Mouse (Mus musculus): ENCODE measurements at regions not wholly inside any gene's neighbourhood (a gene's known extent, or its start where the extent isn't known, plus 50 kb on each side); places are given as distances from the start of the nearest gene placed in this dataset.

GRCm38 (mm10) chr13:106738011-106738410 lies 198.7 kb downstream of the Ipo11 start:
- no peak overlapping the region for H3K27ac ChIP-seq (replicated peaks)
- H3K4me3 ChIP-seq (replicated peaks), result no peak overlapping the region
- no peaks in the 10 kb centered on the region for H3K9me3 ChIP-seq (replicated peaks)
- H3K27me3 ChIP-seq (replicated peaks), result no peaks in the 10 kb centered on the region
- no peak overlapping the region for H3K9ac ChIP-seq (replicated peaks)
- no peaks in the 10 kb centered on the region for H3K36me3 ChIP-seq
- no peak overlapping the region for H3K4me2 ChIP-seq
- ATAC-seq (ENCODE audit: low FRiP score), result no peak
- no peaks in the 10 kb centered on the region for H3K4me1 ChIP-seq
- WGBS, result 93% methylated on average over 5 of the region's 5 CpGs

GRCm38 (mm10) chr13:106734323-106734722 lies 202.4 kb downstream of the Ipo11 start:
- 93% methylated on average over 2 of the region's 2 CpGs for WGBS
- ATAC-seq (ENCODE audit: low FRiP score), result no peak
- H3K9ac ChIP-seq (replicated peaks), result no peak overlapping the region
- no peaks in the 10 kb centered on the region for H3K36me3 ChIP-seq
- no peaks in the 10 kb centered on the region for H3K4me1 ChIP-seq
- H3K4me3 ChIP-seq (replicated peaks), result no peak overlapping the region
- no peaks in the 10 kb centered on the region for H3K27me3 ChIP-seq (replicated peaks)
- H3K4me2 ChIP-seq, result no peak overlapping the region
- H3K9me3 ChIP-seq (replicated peaks), result no peaks in the 10 kb centered on the region
- no peak overlapping the region for H3K27ac ChIP-seq (replicated peaks)

- 92% methylated on average over 1 of the region's 1 CpGs for WGBS
- no peak for ATAC-seq (ENCODE audit: low FRiP score)
Observed at GRCm38 (mm10) chr13:106732906-106733305, 203.9 kb downstream of the Ipo11 start.

GRCm38 (mm10) chr13:106723315-106723714 lies 213.4 kb downstream of the Ipo11 start:
- Histone ChIP-seq H3K4me3 (replicated peaks) (no peak overlapping the region), H3K4me1 (no peaks in the 10 kb centered on the region), H3K4me2 (no peak overlapping the region), H3K27ac (replicated peaks) (no peak overlapping the region), H3K9ac (replicated peaks) (no peak overlapping the region), H3K27me3 (replicated peaks) (no peaks in the 10 kb centered on the region), H3K9me3 (replicated peaks) (no peaks in the 10 kb centered on the region), H3K36me3 (no peaks in the 10 kb centered on the region)
- no peak for ATAC-seq (ENCODE audit: low FRiP score)
- 85% methylated on average over 1 of the region's 1 CpGs for WGBS

More at GRCm38 (mm10) chr13:106732906-106733305, 203.9 kb downstream of the Ipo11 start:
- H3K36me3 ChIP-seq, result no peaks in the 10 kb centered on the region
- H3K27ac ChIP-seq (replicated peaks), result no peak overlapping the region
- H3K27me3 ChIP-seq (replicated peaks), result no peaks in the 10 kb centered on the region
- H3K4me1 ChIP-seq, result no peaks in the 10 kb centered on the region
- H3K4me3 ChIP-seq (replicated peaks), result no peak overlapping the region
- no peaks in the 10 kb centered on the region for H3K9me3 ChIP-seq (replicated peaks)
- no peak overlapping the region for H3K9ac ChIP-seq (replicated peaks)
- H3K4me2 ChIP-seq, result no peak overlapping the region

GRCm38 (mm10) chr13:106721167-106721566 lies 215.6 kb downstream of the Ipo11 start:
- Histone ChIP-seq H3K27me3 (replicated peaks) (no peaks in the 10 kb centered on the region), H3K4me2 (no peak overlapping the region), H3K4me3 (replicated peaks) (no peak overlapping the region), H3K27ac (replicated peaks) (no peak overlapping the region), H3K4me1 (no peaks in the 10 kb centered on the region), H3K9me3 (replicated peaks) (no peaks in the 10 kb centered on the region), H3K9ac (replicated peaks) (no peak overlapping the region), H3K36me3 (no peaks in the 10 kb centered on the region)
- 94% methylated on average over 1 of the region's 1 CpGs for WGBS
- ATAC-seq (ENCODE audit: low FRiP score), result no peak

- Histone ChIP-seq H3K9me3 (replicated peaks) (no peaks in the 10 kb centered on the region), H3K27ac (replicated peaks) (no peak overlapping the region), H3K27me3 (replicated peaks) (no peaks in the 10 kb centered on the region), H3K9ac (replicated peaks) (no peak overlapping the region), H3K4me2 (no peak overlapping the region), H3K4me3 (replicated peaks) (no peak overlapping the region), H3K4me1 (no peaks in the 10 kb centered on the region), H3K36me3 (no peaks in the 10 kb centered on the region)
- ATAC-seq (ENCODE audit: low FRiP score), result no peak
- 50% methylated on average over 2 of the region's 2 CpGs for WGBS
Observed at GRCm38 (mm10) chr13:106715771-106716170, 221.0 kb downstream of the Ipo11 start.

- Histone ChIP-seq H3K9me3 (replicated peaks) (no peaks in the 10 kb centered on the region), H3K4me1 (no peaks in the 10 kb centered on the region), H3K4me2 (no peak overlapping the region), H3K4me3 (replicated peaks) (no peak overlapping the region), H3K9ac (replicated peaks) (no peak overlapping the region), H3K36me3 (no peaks in the 10 kb centered on the region), H3K27me3 (replicated peaks) (no peaks in the 10 kb centered on the region), H3K27ac (replicated peaks) (no peak overlapping the region)
- WGBS, result 86% methylated on average over 8 of the region's 8 CpGs
- no peak for ATAC-seq (ENCODE audit: low FRiP score)
Observed at GRCm38 (mm10) chr13:106715234-106715633, 221.5 kb downstream of the Ipo11 start.

- no peaks in the 10 kb centered on the region for H3K27me3 ChIP-seq (replicated peaks)
- no peak overlapping the region for H3K4me3 ChIP-seq (replicated peaks)
- H3K4me1 ChIP-seq, result no peaks in the 10 kb centered on the region
- H3K9ac ChIP-seq (replicated peaks), result no peak overlapping the region
- H3K27ac ChIP-seq (replicated peaks), result no peak overlapping the region
- no peaks in the 10 kb centered on the region for H3K36me3 ChIP-seq
- no peaks in the 10 kb centered on the region for H3K9me3 ChIP-seq (replicated peaks)
- no peak for ATAC-seq (ENCODE audit: low FRiP score)
- 84% methylated on average over 3 of the region's 3 CpGs for WGBS
- no peak overlapping the region for H3K4me2 ChIP-seq
Observed at GRCm38 (mm10) chr13:106710580-106710979, 226.2 kb downstream of the Ipo11 start.

- Histone ChIP-seq H3K9me3 (replicated peaks) (0 out of 2 replicates have a peak, but pooled peaks cover 3% of the 10 kb centered on the region), H3K27me3 (replicated peaks) (no peaks in the 10 kb centered on the region), H3K9ac (replicated peaks) (no peak overlapping the region), H3K4me1 (no peaks in the 10 kb centered on the region), H3K4me3 (replicated peaks) (no peak overlapping the region), H3K4me2 (no peak overlapping the region), H3K36me3 (no peaks in the 10 kb centered on the region), H3K27ac (replicated peaks) (no peak overlapping the region)
- WGBS, result 89% methylated on average over 1 of the region's 1 CpGs
- ATAC-seq (ENCODE audit: low FRiP score), result no peak
Observed at GRCm38 (mm10) chr13:106700376-106700775, 236.4 kb downstream of the Ipo11 start.

GRCm38 (mm10) chr13:106699957-106700356 lies 236.8 kb downstream of the Ipo11 start:
- no peak overlapping the region for H3K27ac ChIP-seq (replicated peaks)
- no peak overlapping the region for H3K4me3 ChIP-seq (replicated peaks)
- WGBS, result 80% methylated on average over 3 of the region's 3 CpGs
- H3K9ac ChIP-seq (replicated peaks), result no peak overlapping the region
- H3K27me3 ChIP-seq (replicated peaks), result no peaks in the 10 kb centered on the region
- no peaks in the 10 kb centered on the region for H3K36me3 ChIP-seq
- no peaks in the 10 kb centered on the region for H3K4me1 ChIP-seq
- no peak overlapping the region for H3K4me2 ChIP-seq
- ATAC-seq (ENCODE audit: low FRiP score), result no peak
- 0 out of 2 replicates have a peak, but pooled peaks cover 3% of the 10 kb centered on the region for H3K9me3 ChIP-seq (replicated peaks)

GRCm38 (mm10) chr13:106691787-106692571 lies 244.8 kb downstream of the Ipo11 start:
- Histone ChIP-seq H3K27me3 (replicated peaks) (no peaks in the 10 kb centered on the region), H3K9ac (replicated peaks) (no peak overlapping the region), H3K4me2 (no peak overlapping the region), H3K4me3 (replicated peaks) (no peak overlapping the region), H3K9me3 (replicated peaks) (no peaks in the 10 kb centered on the region), H3K4me1 (no peaks in the 10 kb centered on the region), H3K36me3 (no peaks in the 10 kb centered on the region), H3K27ac (replicated peaks) (no peak overlapping the region)
- ATAC-seq (ENCODE audit: low FRiP score), result no peak
- 84% methylated on average over 10 of the region's 10 CpGs for WGBS

- H3K9me3 ChIP-seq (replicated peaks), result no peaks in the 10 kb centered on the region
- 71% methylated on average over 3 of the region's 3 CpGs for WGBS
- H3K4me1 ChIP-seq, result no peaks in the 10 kb centered on the region
- no peak for ATAC-seq (ENCODE audit: low FRiP score)
- no peak overlapping the region for H3K4me3 ChIP-seq (replicated peaks)
- no peak overlapping the region for H3K4me2 ChIP-seq
- no peak overlapping the region for H3K27ac ChIP-seq (replicated peaks)
- H3K36me3 ChIP-seq, result no peaks in the 10 kb centered on the region
- H3K27me3 ChIP-seq (replicated peaks), result no peaks in the 10 kb centered on the region
- no peak overlapping the region for H3K9ac ChIP-seq (replicated peaks)
Observed at GRCm38 (mm10) chr13:106690125-106690524, 246.6 kb downstream of the Ipo11 start.
